Mouse (Mus musculus): ENCODE results near the gene Traf3ip1.

The Traf3ip1 gene

DNA sequence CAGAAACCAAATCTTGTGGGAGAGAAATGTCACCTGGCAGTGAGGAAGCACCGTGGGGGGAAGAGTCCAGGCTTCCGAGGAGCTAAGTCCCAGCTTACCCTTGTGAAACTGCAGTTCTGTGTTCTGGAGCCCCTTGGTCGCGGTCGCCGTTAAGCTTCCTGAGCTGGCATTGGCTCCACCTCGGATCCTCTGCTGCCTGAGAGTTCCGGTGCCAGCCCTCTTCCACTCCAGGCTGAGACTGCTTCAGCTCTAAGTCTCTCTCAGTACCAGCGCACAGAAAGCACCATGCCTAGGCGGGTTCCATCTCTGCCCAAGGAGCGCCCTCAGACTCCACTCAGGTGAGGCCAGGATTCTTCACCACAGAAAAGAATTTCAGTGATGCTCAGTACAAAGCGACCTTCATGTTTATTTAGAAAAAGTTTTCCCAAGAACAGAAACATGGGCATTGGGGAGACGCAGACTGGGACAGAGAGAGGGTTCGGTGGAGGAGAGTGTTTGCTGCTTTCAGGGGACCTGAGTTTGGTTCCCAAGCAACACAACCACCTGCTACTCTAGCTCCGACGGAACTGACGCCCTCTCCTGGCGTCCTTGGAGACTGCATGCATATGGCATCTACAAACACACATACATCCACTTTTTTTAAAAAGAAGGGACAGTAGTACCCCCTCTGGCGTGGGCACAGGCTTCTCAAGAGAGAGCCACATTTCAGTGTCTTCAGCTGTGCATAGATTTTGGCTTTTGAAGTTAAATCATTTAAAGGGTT is 39.7 kb downstream of the Traf3ip1 start:
- no peak for DNase-seq (ENCODE audit: low read depth, low spot score)

DNA sequence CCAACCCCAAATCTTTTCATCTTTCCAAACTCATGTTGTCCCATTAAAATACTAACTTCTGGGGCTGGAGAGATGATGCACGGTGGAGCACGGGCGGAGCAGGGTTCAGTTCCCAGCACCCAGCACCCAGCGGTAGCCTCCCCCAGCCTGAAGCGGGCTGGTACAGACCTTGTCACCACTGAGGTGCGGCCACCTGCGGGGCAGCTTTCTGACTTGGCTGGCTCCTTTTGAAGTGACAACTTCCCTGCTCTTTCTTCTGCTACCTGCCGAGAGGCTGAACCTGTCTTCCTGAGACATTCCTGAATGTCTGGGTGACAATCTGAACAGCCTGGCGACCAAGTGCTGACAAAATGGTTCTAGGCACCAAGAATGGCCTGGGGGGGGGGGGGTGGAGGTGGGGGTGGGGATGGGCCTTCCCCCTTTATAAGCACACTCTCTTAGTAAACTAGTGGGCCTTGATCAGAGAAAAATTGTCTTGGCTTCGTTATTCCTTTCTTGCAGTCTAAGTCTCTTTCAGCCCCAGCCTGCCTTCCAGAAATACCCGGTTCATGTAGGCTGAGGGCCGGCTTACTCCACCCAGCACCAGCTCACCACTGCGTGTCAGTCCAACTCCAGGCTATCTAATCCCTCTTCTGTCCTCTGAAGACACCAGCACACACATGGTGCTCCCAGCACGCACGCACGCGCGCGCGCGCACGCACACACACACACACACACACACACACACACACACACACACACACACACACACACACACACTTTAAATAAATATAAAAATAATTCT is 43.5 kb downstream of the Traf3ip1 start:
- DNase-seq (ENCODE audit: low read depth, low spot score): no peak

DNA sequence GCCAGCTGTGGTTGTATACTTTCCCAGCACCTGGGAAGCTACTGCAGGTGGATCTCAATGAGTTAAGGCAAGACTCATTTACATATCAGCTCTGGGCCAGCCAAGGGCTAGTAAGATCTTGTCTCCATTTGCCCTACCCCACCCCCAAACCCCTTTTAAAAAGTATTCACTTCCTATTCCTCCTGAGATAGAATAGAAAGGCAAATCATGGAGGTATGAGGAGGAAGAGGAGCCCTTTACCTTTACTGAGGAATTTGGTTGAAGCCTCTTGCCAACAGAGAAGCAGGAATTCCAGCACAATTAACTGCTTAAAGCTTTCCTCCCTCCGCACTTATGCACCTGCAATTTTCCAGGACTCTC is 44.1 kb downstream of the Traf3ip1 start:
- no peak for DNase-seq (ENCODE audit: low read depth, low spot score)

DNA sequence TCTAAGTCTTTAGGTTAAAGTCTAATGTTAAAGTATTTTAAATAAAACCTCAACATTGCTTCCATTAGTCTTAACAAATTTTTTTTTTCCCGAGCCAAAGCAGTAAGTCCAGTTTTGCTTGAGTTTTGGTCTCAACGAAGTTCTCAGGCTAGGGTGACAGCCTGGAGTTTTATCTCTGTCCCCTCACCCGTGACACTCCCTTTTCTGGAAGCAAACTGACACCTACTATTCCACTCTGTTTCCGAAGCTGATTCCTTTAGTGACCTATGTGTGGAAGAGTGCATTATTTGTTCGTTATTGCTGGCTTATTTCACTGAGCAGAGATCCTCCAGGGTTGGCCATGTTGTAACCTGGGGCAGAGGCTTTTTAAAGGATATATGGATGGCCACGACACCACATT is 44.8 kb downstream of the Traf3ip1 start:
- no peak for DNase-seq (ENCODE audit: low read depth, low spot score)

DNA sequence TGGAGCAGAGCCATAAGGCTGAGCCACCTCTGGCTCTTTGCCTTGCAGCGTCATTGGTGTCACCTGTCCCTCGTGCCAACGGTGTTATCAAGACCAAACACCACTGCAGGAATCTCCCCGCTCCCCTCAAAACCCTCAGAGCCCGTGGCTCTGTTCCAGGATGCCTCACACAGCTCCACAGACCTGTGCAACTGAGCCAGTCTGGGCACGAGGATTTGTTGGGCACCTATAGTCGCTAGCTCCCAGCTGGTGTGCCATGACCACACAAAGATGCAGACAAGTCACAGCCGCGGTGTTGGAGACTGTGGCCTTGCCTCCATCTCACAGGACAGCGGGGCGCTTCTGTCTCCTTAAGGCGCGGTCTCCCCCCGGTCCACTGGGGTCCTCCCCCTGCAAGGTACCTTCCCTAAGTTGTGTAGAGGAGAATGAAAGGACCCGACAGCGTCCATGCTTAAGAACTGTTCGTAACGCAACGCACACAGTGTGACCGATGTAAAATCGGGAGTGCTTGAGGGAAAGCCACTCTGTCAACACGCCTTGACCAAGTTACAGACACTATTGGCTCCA is 45.3 kb downstream of the Traf3ip1 start:
- peak; percentile 12 for DNase-seq (ENCODE audit: low read depth, low spot score)

DNA sequence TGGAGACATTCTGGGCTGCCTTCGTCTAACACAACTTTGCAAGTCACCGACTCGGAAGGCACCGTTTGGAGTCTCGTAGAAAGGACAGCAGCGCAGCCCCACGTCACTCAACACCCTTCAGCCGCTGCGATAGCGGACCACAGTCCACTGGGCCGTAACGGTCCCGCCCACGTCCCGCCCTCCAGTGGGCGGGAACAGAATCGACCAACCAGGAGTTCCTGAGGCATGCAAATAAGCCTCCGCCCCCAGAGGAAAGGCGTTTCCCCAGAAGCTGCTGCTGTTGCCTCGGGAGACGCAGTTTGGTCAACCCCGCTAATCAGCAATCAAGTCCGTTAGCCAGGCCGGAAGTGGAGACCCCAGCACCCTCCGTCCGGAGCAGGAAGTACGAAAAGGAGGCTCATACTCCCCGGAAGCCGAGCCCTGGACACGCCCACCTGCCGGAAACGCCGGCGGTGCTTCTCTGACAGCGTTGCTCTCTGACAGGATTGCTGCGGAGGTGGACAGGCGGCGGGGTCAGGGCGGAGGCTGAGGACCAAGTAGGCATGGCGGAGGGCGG is 45.9 kb downstream of the Traf3ip1 start, which contains the start of gene Asb1:
Asb1 (plus strand) TSS at position 274 of the 556 bp plus-strand sequence.
- peak; percentile 90 for DNase-seq (ENCODE audit: low read depth, low spot score)

DNA sequence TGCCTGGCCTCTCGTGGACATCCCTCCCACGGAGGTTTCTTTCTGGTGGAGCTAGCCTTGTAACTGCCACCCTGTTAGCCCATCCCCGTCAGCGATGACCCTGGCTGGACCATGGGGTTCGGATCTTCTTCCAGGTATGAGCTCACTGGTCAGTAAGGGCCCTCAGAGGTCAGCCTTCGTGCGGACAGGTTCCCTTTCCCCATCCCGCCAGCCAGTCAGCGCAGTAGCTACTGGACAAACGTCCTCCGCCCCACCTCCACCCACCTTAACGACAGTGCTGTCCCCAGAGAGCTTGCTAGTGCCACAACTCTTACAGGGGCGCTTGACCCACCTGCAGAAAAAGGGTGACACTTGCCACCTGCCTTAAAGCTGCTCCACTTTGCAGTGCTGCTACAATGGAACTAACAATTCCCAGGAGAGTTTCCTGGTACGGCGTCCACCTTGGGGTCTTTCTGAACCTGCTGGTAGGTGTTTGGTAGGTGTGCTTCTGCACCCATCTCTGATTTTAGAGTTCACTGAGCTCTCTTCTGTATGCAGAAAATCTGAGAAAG is 46.7 kb downstream of the Traf3ip1 start:
- DNase-seq (ENCODE audit: low read depth, low spot score): no peak

DNA sequence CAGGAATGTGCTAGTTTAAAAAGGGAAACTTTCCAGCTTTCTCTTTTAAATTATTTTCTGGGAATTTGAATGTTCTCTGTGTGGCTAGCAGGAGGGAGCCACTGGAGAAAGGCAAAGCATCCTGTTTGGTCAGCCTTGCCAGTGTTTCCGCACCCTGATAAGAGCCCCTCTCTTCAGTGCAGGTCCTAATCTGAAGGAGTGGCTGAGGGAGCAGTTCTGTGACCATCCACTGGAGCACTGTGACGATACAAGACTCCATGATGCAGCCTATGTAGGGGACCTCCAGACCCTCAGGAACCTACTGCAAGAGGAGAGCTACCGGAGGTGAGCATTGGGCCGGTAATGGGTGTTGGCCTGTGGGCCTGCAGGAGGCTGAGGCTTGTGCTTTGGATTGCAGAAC is 49.5 kb downstream of the Traf3ip1 start:
- no peak for DNase-seq (ENCODE audit: low read depth, low spot score)

DNA sequence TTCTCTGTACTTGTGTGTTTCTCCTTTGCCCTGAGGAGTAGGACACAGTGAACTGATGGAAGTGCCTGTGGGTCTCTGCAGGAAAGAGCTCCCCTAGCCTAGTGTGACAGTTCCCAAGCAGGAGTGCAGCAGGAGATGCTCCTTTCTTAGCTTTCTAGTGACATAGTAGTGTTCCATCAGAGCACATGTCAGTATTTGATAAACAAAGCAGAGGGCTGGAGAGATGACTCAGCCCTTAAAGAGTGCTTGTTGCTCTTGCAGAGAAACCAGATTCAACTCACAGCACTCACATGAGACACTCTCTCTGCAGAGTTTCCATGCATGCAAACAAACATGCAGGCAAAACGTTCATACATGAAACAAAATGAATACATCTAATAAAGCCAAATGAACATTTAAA is 50.8 kb downstream of the Traf3ip1 start:
- DNase-seq (ENCODE audit: low read depth, low spot score): no peak

DNA sequence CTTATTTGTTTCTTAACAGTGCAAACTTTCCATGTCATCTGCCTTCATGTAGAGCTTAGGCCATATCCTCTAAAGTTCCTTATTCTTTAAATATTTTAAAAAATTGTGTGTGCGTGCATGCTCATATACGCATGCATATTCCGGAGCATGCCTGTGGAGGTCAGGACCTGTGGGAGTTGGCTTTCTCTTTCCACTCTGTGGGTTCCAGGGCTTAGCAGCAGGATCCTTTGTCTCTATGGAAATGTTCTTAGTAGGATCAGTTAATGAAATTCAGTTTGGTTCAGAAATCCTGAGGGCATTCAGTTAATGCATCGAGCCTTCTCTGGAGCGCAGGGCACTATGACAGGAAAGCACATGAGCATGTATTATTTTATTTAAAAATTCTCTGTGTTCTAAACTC is 53.1 kb downstream of the Traf3ip1 start:
- DNase-seq (ENCODE audit: low read depth, low spot score): no peak

DNA sequence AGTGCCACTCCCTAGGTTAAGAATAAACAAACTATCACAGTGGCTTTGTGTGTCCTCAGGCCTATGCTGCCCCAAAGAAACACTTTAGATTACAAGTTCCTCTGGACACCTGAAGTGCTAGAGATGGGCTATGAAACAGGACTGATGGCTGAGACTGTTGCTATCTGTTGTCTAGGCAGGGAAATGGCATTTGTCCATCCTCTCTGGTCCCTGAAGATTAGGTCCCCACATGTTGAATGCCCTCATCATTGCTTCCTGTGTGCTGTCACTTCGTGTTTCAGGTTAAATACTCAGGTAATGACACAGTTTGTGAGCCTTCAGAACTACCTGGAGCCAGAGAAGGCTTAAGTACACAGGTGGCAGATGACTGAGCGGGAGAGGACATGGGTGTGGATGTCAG is 54.6 kb downstream of the Traf3ip1 start:
- no peak for DNase-seq (ENCODE audit: low read depth, low spot score)

DNA sequence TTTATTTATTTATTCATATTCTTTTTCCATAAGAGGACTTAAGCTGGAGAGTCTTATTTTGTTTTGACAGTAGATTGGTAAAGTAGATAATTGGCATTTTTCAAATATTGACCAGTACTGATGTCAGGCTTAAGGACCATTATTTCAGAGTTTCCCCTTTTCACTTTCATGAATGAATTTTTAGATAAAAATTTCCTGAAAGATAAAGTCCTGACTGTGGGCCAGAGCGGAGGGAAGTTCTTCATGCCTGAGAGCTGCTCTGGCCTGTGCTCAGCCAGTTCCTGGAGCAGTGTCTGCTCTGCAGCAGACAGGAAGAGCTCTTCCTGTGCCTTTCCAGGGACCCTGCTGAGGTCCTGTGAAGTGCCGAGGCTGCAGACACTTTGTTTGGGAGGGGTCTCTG is 62.7 kb downstream of the Traf3ip1 start:
- DNase-seq (ENCODE audit: low read depth, low spot score): no peak

DNA sequence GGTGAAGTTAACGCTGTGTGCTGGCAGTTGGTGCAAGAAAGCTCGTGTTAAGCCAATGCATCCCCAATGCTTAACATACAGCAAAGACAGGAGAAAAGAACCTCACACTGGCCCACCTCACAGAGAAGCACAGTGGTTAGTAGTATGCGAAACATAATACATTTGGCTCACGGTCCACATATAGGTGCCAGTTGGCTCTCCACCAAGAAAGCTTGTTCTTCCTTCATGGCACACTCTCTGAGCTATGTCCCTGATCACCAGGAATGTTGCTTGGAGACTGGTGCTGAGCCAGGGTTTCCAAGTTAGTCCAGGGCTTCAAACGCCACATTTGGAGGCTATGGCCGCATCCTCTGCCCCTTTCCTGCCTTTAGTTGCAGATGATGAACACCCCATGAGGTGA is 66.8 kb downstream of the Traf3ip1 start:
- no peak for DNase-seq (ENCODE audit: low read depth, low spot score)

DNA sequence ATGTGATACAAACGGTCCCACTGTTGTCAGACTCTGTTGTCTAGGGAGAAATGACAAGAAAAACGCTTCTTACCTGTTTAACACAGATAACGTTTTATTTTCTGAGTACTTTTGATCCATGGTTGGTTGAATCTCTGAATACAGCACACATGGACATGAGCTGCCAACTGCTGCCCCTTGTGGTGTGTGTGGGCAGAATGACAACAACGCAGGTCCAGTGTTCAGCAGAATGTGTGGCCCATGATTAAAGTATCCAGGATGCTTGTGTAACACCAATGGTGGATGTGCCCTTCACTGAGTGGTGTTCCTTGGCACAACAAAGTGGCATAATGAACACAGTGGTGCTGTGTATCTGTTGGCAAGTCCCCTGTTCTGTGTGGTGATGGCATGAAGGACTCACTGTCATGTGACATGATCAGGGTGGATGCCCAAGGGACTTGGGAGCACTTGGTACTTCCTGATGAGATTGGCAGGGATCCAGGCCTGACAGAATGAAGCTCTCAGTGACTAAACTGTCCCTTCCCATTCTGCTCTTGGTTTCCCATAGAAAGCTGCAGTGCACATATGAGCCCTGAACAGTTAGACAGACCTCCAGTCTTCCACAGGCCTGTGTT is 68.6 kb downstream of the Traf3ip1 start:
- no peak for DNase-seq (ENCODE audit: low read depth, low spot score)

DNA sequence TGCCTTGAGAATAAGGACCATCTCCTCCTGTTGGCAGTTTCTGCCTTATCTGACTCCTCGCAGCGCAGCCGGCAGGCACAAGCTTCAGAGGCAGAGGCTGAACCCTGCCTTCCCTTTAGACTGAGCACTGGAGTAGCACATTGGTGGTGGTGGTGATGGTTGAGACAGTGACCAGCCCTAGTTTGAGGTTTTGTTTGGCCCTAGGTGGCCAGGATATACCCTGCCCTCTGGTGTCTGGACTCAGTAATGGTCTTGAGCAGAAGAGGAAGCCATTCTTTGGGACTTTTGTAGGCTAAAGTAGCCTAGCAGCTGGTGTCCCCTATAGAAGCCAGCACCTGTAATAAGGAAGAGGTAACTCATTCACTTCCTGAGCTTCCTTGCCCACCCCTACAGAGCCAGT is 69.6 kb downstream of the Traf3ip1 start:
- no peak for DNase-seq (ENCODE audit: low read depth, low spot score)

DNA sequence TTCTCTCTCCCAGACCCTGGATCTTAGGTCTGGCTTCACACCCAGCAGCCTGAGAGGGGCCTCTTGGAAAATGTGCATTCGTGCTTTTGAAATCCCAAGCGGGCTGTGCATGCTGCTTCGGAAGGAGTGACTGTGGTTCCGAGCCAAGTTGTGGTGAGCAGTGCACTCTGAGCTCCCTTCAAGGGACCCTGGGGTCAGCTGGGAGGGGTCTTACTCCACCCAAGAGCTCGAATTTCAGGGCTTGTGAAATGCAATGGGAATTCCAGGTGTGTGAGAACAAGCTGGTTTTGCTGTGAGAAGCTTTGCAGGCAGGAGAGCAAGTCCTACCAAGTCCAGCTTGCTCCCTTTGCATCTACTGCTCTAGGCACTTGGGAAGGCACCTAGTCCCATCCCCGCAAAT is 70.2 kb downstream of the Traf3ip1 start:
- DNase-seq (ENCODE audit: low read depth, low spot score): no peak

DNA sequence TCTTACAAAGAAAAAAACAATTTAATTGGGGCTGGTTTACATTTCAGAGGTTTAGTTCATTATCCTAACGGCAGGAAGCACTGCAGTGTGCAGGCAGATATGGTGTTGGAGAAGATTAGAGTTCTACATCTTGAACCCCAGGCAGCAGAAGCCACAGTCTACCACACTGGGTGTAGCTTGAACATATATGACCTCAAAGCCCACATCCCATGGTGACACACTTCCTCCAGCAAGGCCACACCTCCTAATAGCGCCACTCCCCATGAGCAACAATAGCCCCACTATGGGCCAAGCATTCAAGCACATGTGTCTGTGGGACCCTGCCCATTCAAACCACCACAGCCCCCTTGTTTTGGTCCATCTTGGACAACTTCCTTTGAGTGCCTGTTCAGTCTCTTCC is 72.8 kb downstream of the Traf3ip1 start:
- no peak for DNase-seq (ENCODE audit: low read depth, low spot score)

DNA sequence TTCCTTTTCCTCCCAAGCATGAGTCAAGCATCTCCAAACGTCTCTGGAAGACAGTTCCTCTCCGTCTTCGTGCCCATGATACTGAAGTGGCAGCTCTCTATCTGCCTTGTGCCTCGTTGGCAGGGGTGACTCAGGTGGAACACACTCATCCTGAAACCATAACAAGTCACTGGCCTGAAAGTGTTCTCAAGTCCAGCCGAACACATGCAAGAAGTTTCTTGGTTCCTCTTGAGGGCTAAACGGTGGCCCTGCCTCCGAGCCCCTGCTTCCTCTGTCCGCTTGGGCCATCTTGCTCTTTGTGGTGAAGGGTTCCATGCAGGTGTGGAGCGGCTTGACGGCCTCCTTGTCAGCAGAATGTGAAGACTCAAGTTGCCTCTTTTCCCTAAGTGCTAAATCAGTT is 78.0 kb downstream of the Traf3ip1 start:
- DNase-seq (ENCODE audit: low read depth, low spot score): no peak

DNA sequence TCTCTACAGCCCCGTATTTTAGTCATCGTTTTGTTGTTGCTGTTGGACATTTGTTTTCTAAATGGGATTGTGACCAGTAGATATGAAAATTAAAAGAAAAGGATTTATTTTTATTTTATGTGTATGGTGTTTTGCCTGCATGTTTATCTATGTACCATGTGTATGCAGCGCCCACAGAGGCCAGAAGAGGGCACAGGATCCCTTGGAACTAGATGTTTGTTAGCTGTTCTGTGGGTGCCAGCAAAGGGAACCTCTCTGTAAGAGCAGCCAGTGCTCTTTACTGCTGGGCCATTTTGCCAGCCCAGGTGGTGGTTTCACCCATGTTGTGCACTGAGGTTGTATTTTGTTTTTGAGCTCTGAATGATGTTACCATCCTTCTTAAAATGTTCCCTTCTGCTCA is 79.8 kb downstream of the Traf3ip1 start:
- DNase-seq (ENCODE audit: low read depth, low spot score): peak; percentile 14

DNA sequence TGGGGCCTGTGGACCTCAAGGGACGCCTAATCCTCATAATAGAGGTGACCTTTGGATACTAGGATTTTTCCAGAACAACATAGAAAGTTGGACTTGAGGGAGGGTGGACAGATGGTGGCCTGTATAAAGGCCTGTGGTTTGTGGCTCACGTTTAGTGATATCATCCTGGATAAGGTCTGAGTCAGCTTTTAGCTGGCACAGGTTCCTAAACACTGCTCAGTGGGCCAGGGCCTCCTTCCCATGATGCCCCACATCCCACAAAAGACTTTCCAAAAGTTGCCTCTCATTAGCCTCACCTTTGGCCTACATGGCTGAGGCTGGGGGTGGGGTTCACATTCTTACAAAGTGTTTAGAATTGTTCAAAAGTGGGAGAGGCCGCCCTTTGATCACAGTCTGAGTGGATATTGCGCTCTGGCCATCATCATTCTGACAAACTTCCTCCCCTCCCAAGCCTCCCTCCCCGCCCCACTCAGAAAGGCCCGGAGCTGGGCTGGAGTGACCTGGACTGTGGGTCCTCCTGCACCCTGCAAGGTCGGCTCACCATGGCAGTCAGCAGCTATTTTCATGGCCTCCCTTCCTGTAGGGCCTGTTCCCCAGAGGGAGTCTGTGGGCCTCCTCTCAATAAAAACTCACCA is 83.6 kb downstream of the Traf3ip1 start:
- DNase-seq (ENCODE audit: low read depth, low spot score): no peak

Measured in brain, embryonic 18.5 days (tissue).